Mouse (Mus musculus): ENCODE data around the gene Fam114a1. TPM values are rescaled to one million over a fixed set of nuclear protein-coding genes. Genes with fewer than 3 reads are reported as not detected.

Gene Fam114a1
- polyA plus RNA-seq, 1 experiment from 2014 or later, result 50.2 TPM

GRCm38 (mm10) chr5:64992540-64992939 lies 22.7 kb downstream of the Fam114a1 start:
- Histone ChIP-seq H3K4me3 (ENCODE audit: low read depth, low read length) (no peak overlapping the region), H3K36me3 (ENCODE audit: control insufficient read depth, insufficient read depth, low read length) (peaks cover 8% of the 10 kb centered on the region; the same call in 1 of the 2 replicates), H3K9ac (replicated peaks; ENCODE audit: low read depth, low read length) (no peak overlapping the region), H3K27me3 (ENCODE audit: control insufficient read depth, insufficient read depth, low read length) (no peaks in the 10 kb centered on the region), H3K4me2 (replicated peaks; ENCODE audit: low read depth, low read length) (no peak overlapping the region), H3K4me1 (ENCODE audit: control insufficient read depth, insufficient read depth, low read length) (no peaks in the 10 kb centered on the region), H3K9me3 (ENCODE audit: control insufficient read depth, low read depth, low read length) (no peaks in the 10 kb centered on the region), H3K27ac (ENCODE audit: low read length) (no peak overlapping the region)
- no peak for ATAC-seq (ENCODE audit: insufficient number of reproducible peaks, insufficient read depth, low FRiP score, low read depth)
- 65% methylated on average over 8 of the region's 8 CpGs for WGBS

- Histone ChIP-seq H3K9me3 (ENCODE audit: control insufficient read depth, low read depth, low read length) (no peaks in the 10 kb centered on the region), H3K9ac (replicated peaks; ENCODE audit: low read depth, low read length) (no peak overlapping the region), H3K36me3 (ENCODE audit: control insufficient read depth, insufficient read depth, low read length) (peaks cover 4% of the 10 kb centered on the region; the same call in 1 of the 2 replicates), H3K27ac (ENCODE audit: low read length) (no peak overlapping the region), H3K4me1 (ENCODE audit: control insufficient read depth, insufficient read depth, low read length) (no peaks in the 10 kb centered on the region), H3K4me3 (ENCODE audit: low read depth, low read length) (no peak overlapping the region), H3K27me3 (ENCODE audit: control insufficient read depth, insufficient read depth, low read length) (no peaks in the 10 kb centered on the region), H3K4me2 (replicated peaks; ENCODE audit: low read depth, low read length) (no peak overlapping the region)
- 95% methylated on average over 2 of the region's 2 CpGs for WGBS
- no peak for ATAC-seq (ENCODE audit: insufficient number of reproducible peaks, insufficient read depth, low FRiP score, low read depth)
Measured at GRCm38 (mm10) chr5:64995408-64995807, 25.5 kb downstream of the Fam114a1 start.

- no peaks in the 10 kb centered on the region for H3K9me3 ChIP-seq (ENCODE audit: control insufficient read depth, low read depth, low read length)
- no peaks in the 10 kb centered on the region for H3K36me3 ChIP-seq (ENCODE audit: control insufficient read depth, insufficient read depth, low read length)
- H3K9ac ChIP-seq (replicated peaks; ENCODE audit: low read depth, low read length), result no peak overlapping the region
- no peaks in the 10 kb centered on the region for H3K27me3 ChIP-seq (ENCODE audit: control insufficient read depth, insufficient read depth, low read length)
- H3K4me2 ChIP-seq (replicated peaks; ENCODE audit: low read depth, low read length), result no peak overlapping the region
- H3K4me1 ChIP-seq (ENCODE audit: control insufficient read depth, insufficient read depth, low read length), result no peaks in the 10 kb centered on the region
- no peak overlapping the region for H3K4me3 ChIP-seq (ENCODE audit: low read depth, low read length)
- 62% methylated on average over 10 of the region's 10 CpGs for whole genome bisulfite sequencing
- no peak for ATAC-seq (ENCODE audit: insufficient number of reproducible peaks, insufficient read depth, low FRiP score, low read depth)
- no peak overlapping the region for H3K27ac ChIP-seq (ENCODE audit: low read length)
Measured at GRCm38 (mm10) chr5:65002940-65003824, 33.3 kb downstream of the Fam114a1 start.

- no peak for ATAC-seq (ENCODE audit: insufficient number of reproducible peaks, insufficient read depth, low FRiP score, low read depth)
- no peaks in the 10 kb centered on the region for H3K4me1 ChIP-seq (ENCODE audit: control insufficient read depth, insufficient read depth, low read length)
- no peak overlapping the region for H3K4me2 ChIP-seq (replicated peaks; ENCODE audit: low read depth, low read length)
- no peak overlapping the region for H3K4me3 ChIP-seq (ENCODE audit: low read depth, low read length)
- H3K36me3 ChIP-seq (ENCODE audit: control insufficient read depth, insufficient read depth, low read length), result peaks cover 4% of the 10 kb centered on the region; the same call in 1 of the 2 replicates
- 63% methylated on average over 7 of the region's 7 CpGs for WGBS
- H3K9me3 ChIP-seq (ENCODE audit: control insufficient read depth, low read depth, low read length), result no peaks in the 10 kb centered on the region
- no peak overlapping the region for H3K9ac ChIP-seq (replicated peaks; ENCODE audit: low read depth, low read length)
- H3K27me3 ChIP-seq (ENCODE audit: control insufficient read depth, insufficient read depth, low read length), result no peaks in the 10 kb centered on the region
- no peak overlapping the region for H3K27ac ChIP-seq (ENCODE audit: low read length)
Measured at GRCm38 (mm10) chr5:65003946-65004535, 34.2 kb downstream of the Fam114a1 start.

- WGBS, result 92% methylated on average over 4 of the region's 4 CpGs
Measured at GRCm38 (mm10) chr5:65005251-65005650, 35.4 kb downstream of the Fam114a1 start.

GRCm38 (mm10) chr5:65006011-65006491 lies 36.2 kb downstream of the Fam114a1 start:
- WGBS, result 33% methylated on average over 4 of the region's 4 CpGs

More at GRCm38 (mm10) chr5:65005251-65005650, 35.4 kb downstream of the Fam114a1 start:
- no peak overlapping the region for H3K4me3 ChIP-seq (ENCODE audit: low read depth, low read length)
- H3K27me3 ChIP-seq (ENCODE audit: control insufficient read depth, insufficient read depth, low read length), result no peaks in the 10 kb centered on the region
- H3K9ac ChIP-seq (replicated peaks; ENCODE audit: low read depth, low read length), result no peak overlapping the region
- H3K36me3 ChIP-seq (ENCODE audit: control insufficient read depth, insufficient read depth, low read length), result peaks cover 16% of the 10 kb centered on the region; the same call in 1 of the 2 replicates
- H3K4me1 ChIP-seq (ENCODE audit: control insufficient read depth, insufficient read depth, low read length), result no peaks in the 10 kb centered on the region
- ATAC-seq (ENCODE audit: insufficient number of reproducible peaks, insufficient read depth, low FRiP score, low read depth), result no peak
- H3K9me3 ChIP-seq (ENCODE audit: control insufficient read depth, low read depth, low read length), result no peaks in the 10 kb centered on the region
- no peak overlapping the region for H3K4me2 ChIP-seq (replicated peaks; ENCODE audit: low read depth, low read length)
- no peak overlapping the region for H3K27ac ChIP-seq (ENCODE audit: low read length)

GRCm38 (mm10) chr5:65011901-65012573 lies 42.2 kb downstream of the Fam114a1 start:
- no peaks in the 10 kb centered on the region for H3K27me3 ChIP-seq (ENCODE audit: control insufficient read depth, insufficient read depth, low read length)
- 79% methylated on average over 7 of the region's 7 CpGs for WGBS
- H3K27ac ChIP-seq (ENCODE audit: low read length), result no peak overlapping the region
- H3K36me3 ChIP-seq (ENCODE audit: control insufficient read depth, insufficient read depth, low read length), result peaks cover 26% of the 10 kb centered on the region; the same call in 1 of the 2 replicates
- H3K4me1 ChIP-seq (ENCODE audit: control insufficient read depth, insufficient read depth, low read length), result no peaks in the 10 kb centered on the region
- no peak overlapping the region for H3K4me2 ChIP-seq (replicated peaks; ENCODE audit: low read depth, low read length)
- H3K4me3 ChIP-seq (ENCODE audit: low read depth, low read length), result no peak overlapping the region
- ATAC-seq (ENCODE audit: insufficient number of reproducible peaks, insufficient read depth, low FRiP score, low read depth), result no peak
- H3K9ac ChIP-seq (replicated peaks; ENCODE audit: low read depth, low read length), result no peak overlapping the region
- H3K9me3 ChIP-seq (ENCODE audit: control insufficient read depth, low read depth, low read length), result no peaks in the 10 kb centered on the region

More at GRCm38 (mm10) chr5:65006011-65006491, 36.2 kb downstream of the Fam114a1 start:
- no peak overlapping the region for H3K9ac ChIP-seq (replicated peaks; ENCODE audit: low read depth, low read length)
- H3K4me3 ChIP-seq (ENCODE audit: low read depth, low read length), result no peak overlapping the region
- H3K27me3 ChIP-seq (ENCODE audit: control insufficient read depth, insufficient read depth, low read length), result no peaks in the 10 kb centered on the region
- H3K4me2 ChIP-seq (replicated peaks; ENCODE audit: low read depth, low read length), result no peak overlapping the region
- H3K9me3 ChIP-seq (ENCODE audit: control insufficient read depth, low read depth, low read length), result no peaks in the 10 kb centered on the region
- peaks cover 22% of the 10 kb centered on the region; the same call in 1 of the 2 replicates for H3K36me3 ChIP-seq (ENCODE audit: control insufficient read depth, insufficient read depth, low read length)
- no peak overlapping the region for H3K27ac ChIP-seq (ENCODE audit: low read length)
- no peak for ATAC-seq (ENCODE audit: insufficient number of reproducible peaks, insufficient read depth, low FRiP score, low read depth)
- H3K4me1 ChIP-seq (ENCODE audit: control insufficient read depth, insufficient read depth, low read length), result no peaks in the 10 kb centered on the region

- H3K4me1 ChIP-seq (ENCODE audit: control insufficient read depth, insufficient read depth, low read length), result no peaks in the 10 kb centered on the region
- no peak overlapping the region for H3K27ac ChIP-seq (ENCODE audit: low read length)
- H3K36me3 ChIP-seq (ENCODE audit: control insufficient read depth, insufficient read depth, low read length), result peaks cover 20% of the 10 kb centered on the region; the same call in 1 of the 2 replicates
- WGBS, result 84% methylated on average over 3 of the region's 3 CpGs
- H3K9ac ChIP-seq (replicated peaks; ENCODE audit: low read depth, low read length), result no peak overlapping the region
- no peaks in the 10 kb centered on the region for H3K27me3 ChIP-seq (ENCODE audit: control insufficient read depth, insufficient read depth, low read length)
- H3K9me3 ChIP-seq (ENCODE audit: control insufficient read depth, low read depth, low read length), result no peaks in the 10 kb centered on the region
- no peak overlapping the region for H3K4me3 ChIP-seq (ENCODE audit: low read depth, low read length)
- no peak for ATAC-seq (ENCODE audit: insufficient number of reproducible peaks, insufficient read depth, low FRiP score, low read depth)
- no peak overlapping the region for H3K4me2 ChIP-seq (replicated peaks; ENCODE audit: low read depth, low read length)
Measured at GRCm38 (mm10) chr5:65015508-65015907, 45.6 kb downstream of the Fam114a1 start.

Measured in stomach, embryonic 14.5 days (tissue).